Mouse (Mus musculus): ENCODE data around the gene Wdr37. TPM values are rescaled to one million over a fixed set of nuclear protein-coding genes. Genes with fewer than 3 reads are reported as not detected.

The Wdr37 gene
- polyA plus RNA-seq, 1 experiment: not detected

DNA sequence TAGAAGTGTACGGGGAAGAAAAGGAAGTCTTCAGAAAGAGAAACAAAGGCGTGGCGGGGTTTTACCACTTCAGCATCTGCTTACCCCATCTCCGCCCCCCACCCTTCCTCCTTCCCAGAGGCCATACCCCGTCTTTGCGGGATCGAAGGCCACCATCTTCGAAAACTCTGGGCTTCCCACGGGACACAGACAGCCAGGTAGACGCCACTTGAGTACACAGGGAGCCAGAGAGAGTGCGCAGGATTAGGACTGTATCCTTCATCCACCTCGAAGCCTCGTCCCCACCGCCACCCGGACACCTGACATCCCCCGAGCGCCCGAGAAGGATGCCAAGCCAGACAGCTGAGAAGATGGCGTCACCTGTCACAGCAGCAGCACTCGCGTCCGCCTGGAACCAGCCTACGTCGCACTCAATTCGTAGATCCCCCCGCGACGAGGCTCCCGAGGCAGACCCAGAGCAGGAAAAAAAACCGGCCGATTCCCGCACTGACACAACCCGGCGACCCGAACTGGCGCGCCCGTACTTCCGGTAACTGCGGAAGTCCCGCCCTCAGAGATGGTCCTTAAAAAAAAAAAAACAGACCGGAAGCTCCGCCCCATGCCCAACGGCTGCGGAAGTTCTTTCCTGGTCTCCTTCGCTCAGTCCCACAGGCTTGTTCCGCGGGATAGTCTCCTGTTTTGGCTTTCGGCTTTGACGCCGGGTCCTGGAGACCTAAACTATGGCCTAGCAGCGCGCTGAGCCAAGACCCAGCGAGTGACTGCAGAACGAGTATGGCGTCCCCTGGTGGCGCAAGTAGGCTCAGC, 997 bp downstream of the Wdr37 start:
- under 1% methylated on average over 57 of the region's 57 CpGs for WGBS

DNA sequence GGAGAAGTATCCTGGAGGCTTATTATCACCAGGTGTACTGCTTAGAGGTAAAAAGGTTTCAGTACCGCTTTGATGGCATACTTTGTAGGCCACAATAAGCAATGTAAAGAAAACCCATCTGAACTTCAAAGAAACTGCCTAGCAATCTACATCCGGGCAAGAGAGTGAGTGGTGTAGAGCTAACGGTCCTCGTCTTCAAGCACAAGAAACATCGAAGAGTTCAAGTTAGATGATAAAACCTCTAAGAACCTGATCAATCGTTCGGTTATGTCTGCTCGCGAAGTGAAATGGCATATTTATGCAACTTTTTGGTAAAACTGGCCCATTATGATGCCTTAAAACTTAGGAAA, 1.6 kb downstream of the Wdr37 start:
- Histone ChIP-seq H3K4me1 (ENCODE audit: control insufficient read depth, insufficient read depth, low read length) (no peaks in the 10 kb centered on the region), H3K4me3 (ENCODE audit: insufficient read depth, low read depth, low read length) (peak overlapping the region; percentile 74), H3K27ac (ENCODE audit: insufficient read depth, low read depth, low read length) (0 out of 2 replicates have a peak overlapping the region, but pooled peaks have one; percentile 35)
- no peak for TF ChIP-seq POLR2A (IDR thresholded peaks at IDR 0.05; ENCODE audit: insufficient read depth, low read depth, low read length)
- TF ChIP-seq CTCF (IDR thresholded peaks at IDR 0.05; ENCODE audit: insufficient read depth, low read depth, low read length): no peak
- 5% methylated on average over 9 of the region's 9 CpGs for WGBS

More for the DNA sequence above, 997 bp downstream of the Wdr37 start:
- Histone ChIP-seq H3K4me1 (ENCODE audit: control insufficient read depth, insufficient read depth, low read length) (no peaks in the 10 kb centered on the region), H3K27ac (ENCODE audit: insufficient read depth, low read depth, low read length) (peak overlapping the region; percentile 96), H3K4me3 (ENCODE audit: insufficient read depth, low read depth, low read length) (peak overlapping the region; percentile 74)
- TF ChIP-seq CTCF (IDR thresholded peaks at IDR 0.05; ENCODE audit: insufficient read depth, low read depth, low read length) (peak; percentile 98), POLR2A (IDR thresholded peaks at IDR 0.05; ENCODE audit: insufficient read depth, low read depth, low read length) (peak; percentile 87)

DNA sequence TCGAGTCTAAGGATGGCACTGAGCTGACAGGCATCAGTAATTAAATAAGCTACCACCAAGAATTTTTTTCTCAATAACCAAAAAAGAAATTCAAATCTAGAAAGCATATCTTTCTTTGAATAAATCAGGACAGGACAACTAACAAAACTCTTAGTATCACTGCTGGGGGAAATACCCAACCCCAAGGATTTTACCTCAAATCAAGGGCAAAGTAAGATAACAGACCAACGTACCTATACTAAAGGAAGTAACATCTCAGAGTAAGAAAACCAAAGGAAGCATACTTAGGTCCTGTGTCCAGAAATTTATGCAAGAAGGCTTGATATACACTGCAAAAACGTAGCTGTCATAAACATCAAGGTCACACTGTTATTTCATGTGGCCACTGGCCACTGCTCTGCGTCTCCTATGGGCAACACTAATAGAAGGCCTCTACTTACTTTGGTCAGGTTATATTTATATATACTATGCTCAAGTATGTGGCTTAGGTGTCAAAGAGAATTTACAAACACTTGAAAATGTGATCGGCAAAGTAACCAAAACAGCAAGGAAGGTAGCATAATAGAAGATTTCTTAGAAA, 2.0 kb downstream of the Wdr37 start:
- WGBS: 55% methylated on average over 5 of the region's 5 CpGs
- Histone ChIP-seq H3K4me1 (ENCODE audit: control insufficient read depth, insufficient read depth, low read length) (no peaks in the 10 kb centered on the region), H3K4me3 (ENCODE audit: insufficient read depth, low read depth, low read length) (no peak overlapping the region), H3K27ac (ENCODE audit: insufficient read depth, low read depth, low read length) (no peak overlapping the region)
- TF ChIP-seq CTCF (IDR thresholded peaks at IDR 0.05; ENCODE audit: insufficient read depth, low read depth, low read length) (no peak), POLR2A (IDR thresholded peaks at IDR 0.05; ENCODE audit: insufficient read depth, low read depth, low read length) (no peak)

DNA sequence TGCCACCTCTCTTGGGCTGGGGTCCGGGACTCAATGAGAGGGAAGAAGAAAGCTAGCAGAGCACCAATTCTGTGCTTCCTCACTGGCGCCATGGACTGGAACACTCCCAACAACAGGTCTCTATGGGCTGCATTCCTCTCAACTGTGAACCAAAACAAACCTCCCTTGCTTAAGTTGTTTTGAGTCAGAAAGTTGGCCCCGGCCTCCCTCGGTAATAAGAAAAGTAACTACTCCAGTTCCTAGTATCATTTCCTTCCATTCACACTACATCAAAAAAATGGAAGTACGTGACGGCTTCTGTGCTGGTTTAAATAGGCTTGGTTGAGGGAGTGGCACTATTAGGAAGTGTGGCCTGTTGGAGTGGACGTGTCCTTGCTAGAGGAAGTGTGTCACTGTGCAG, 5.1 kb downstream of the Wdr37 start:
- no peak for TF ChIP-seq CTCF (IDR thresholded peaks at IDR 0.05; ENCODE audit: insufficient read depth, low read depth, low read length)
- TF ChIP-seq POLR2A (IDR thresholded peaks at IDR 0.05; ENCODE audit: insufficient read depth, low read depth, low read length): no peak
- Histone ChIP-seq H3K4me3 (ENCODE audit: insufficient read depth, low read depth, low read length) (no peak overlapping the region), H3K4me1 (ENCODE audit: control insufficient read depth, insufficient read depth, low read length) (no peaks in the 10 kb centered on the region), H3K27ac (ENCODE audit: insufficient read depth, low read depth, low read length) (no peak overlapping the region)
- 63% methylated on average over 7 of the region's 7 CpGs for WGBS

DNA sequence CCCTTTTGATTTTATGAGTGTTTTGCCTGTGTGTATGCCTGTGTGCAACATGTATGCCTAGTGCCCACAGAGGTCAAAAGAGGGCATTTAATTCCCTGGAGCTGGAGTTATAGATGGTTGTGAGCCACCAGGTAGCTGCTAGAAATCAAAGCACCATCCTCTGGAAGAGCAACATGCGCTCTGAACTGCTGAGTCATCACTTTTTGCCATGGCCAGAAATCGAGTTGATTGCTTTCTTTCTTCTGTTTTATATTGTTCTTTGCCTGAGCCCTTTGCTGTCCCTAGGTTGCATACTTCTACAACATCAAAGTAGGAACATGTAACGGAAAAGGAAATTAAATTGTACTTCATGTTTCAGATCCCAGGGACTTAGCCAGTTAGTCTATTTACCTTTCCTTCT, 6.7 kb downstream of the Wdr37 start:
- H3K4me1 ChIP-seq (ENCODE audit: control insufficient read depth, insufficient read depth, low read length): no peaks in the 10 kb centered on the region
- H3K27ac ChIP-seq (ENCODE audit: insufficient read depth, low read depth, low read length): no peak overlapping the region
- TF ChIP-seq POLR2A (IDR thresholded peaks at IDR 0.05; ENCODE audit: insufficient read depth, low read depth, low read length) (no peak), CTCF (IDR thresholded peaks at IDR 0.05; ENCODE audit: insufficient read depth, low read depth, low read length) (no peak)
- 81% methylated on average over 3 of the region's 3 CpGs for WGBS
- H3K4me3 ChIP-seq (ENCODE audit: insufficient read depth, low read depth, low read length): no peak overlapping the region

DNA sequence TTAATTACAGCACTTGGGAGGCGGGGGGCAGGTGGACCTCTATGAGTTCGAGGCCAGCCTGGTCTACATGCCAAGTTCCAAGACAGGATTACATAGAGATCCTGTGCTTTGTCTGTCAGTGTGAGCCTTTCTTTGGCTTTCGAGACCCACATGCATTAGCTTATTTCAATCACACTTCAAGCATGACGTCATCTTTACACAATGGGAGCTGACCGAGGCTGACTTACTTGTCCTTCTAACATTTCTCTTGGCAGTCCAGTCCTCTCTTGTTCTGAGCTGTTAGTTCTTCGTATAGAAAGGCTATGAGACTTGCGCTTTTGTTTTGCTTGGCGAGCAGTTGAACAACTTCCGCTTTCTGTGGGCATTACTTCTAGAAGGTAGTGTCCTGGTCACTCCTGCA, 10.8 kb downstream of the Wdr37 start:
- H3K4me1 ChIP-seq (ENCODE audit: control insufficient read depth, insufficient read depth, low read length): no peaks in the 10 kb centered on the region
- no peak overlapping the region for H3K4me3 ChIP-seq (ENCODE audit: insufficient read depth, low read depth, low read length)
- no peak overlapping the region for H3K27ac ChIP-seq (ENCODE audit: insufficient read depth, low read depth, low read length)
- WGBS: 71% methylated on average over 9 of the region's 9 CpGs
- no peak for TF ChIP-seq POLR2A (IDR thresholded peaks at IDR 0.05; ENCODE audit: insufficient read depth, low read depth, low read length)
- TF ChIP-seq CTCF (IDR thresholded peaks at IDR 0.05; ENCODE audit: insufficient read depth, low read depth, low read length): no peak

DNA sequence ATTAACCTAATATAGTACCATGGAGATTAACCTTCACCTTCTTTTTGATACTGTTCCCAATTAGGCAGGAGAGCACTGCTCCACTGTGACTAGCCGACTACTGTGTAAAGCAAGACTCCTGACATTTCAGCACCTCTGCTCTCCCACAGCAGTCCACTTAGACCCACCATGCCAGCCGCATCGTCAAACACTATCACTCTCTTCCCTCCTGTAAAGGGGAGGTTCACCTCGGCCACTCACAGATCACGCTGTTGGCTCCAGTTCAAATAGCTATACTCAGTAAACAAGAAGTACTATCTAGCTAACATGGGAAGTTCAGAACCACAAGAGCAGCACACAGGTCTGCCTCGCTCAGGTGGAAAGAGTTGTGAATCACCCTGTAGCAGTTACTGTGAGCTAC, 13.3 kb downstream of the Wdr37 start:
- H3K4me3 ChIP-seq (ENCODE audit: insufficient read depth, low read depth, low read length): no peak overlapping the region
- H3K4me1 ChIP-seq (ENCODE audit: control insufficient read depth, insufficient read depth, low read length): no peaks in the 10 kb centered on the region
- H3K27ac ChIP-seq (ENCODE audit: insufficient read depth, low read depth, low read length): no peak overlapping the region
- WGBS: 86% methylated on average over 6 of the region's 6 CpGs
- TF ChIP-seq CTCF (IDR thresholded peaks at IDR 0.05; ENCODE audit: insufficient read depth, low read depth, low read length) (no peak), POLR2A (IDR thresholded peaks at IDR 0.05; ENCODE audit: insufficient read depth, low read depth, low read length) (no peak)

DNA sequence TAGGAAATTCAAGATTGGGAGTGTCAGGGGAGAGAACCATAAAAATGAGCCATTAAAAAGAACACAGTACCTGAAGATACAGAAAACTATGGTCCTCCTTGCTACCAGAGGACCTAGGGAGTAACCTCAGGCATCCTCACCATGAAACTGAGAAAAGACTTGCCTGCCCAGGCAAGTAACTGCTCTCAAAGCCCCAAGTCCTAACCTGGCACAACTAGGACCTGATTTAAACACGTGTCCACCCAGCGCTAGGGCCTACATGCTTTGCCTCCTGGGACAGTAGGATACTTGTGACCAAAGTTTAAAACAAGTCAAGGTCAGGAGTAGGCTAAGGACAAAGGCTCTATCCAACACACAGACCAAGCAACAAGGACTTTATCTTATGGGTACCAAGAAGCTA, 16.9 kb downstream of the Wdr37 start:
- no peak overlapping the region for H3K27ac ChIP-seq (ENCODE audit: insufficient read depth, low read depth, low read length)
- TF ChIP-seq POLR2A (IDR thresholded peaks at IDR 0.05; ENCODE audit: insufficient read depth, low read depth, low read length) (no peak), CTCF (IDR thresholded peaks at IDR 0.05; ENCODE audit: insufficient read depth, low read depth, low read length) (no peak)
- WGBS: 90% methylated on average over 2 of the region's 2 CpGs
- no peak overlapping the region for H3K4me3 ChIP-seq (ENCODE audit: insufficient read depth, low read depth, low read length)
- H3K4me1 ChIP-seq (ENCODE audit: control insufficient read depth, insufficient read depth, low read length): no peaks in the 10 kb centered on the region

DNA sequence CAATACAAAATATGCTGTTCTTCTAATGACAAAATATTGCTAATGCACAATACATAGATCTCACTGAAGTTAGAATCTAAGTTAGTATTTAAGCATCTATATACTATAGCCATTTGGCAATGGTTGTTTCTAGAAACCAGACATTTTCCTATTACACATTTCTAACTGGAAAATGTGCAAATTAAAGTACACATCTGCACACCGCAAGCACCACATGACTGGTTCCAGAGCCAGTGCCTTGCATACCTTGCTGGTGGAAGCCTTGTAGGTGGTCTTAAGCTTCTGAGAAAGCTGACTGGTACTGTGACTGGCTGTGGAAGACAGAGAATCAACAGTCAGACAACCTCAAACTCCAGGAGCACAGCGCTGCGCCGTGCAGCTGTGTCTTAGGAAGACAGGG, 18.3 kb downstream of the Wdr37 start:
- no peak overlapping the region for H3K4me3 ChIP-seq (ENCODE audit: insufficient read depth, low read depth, low read length)
- TF ChIP-seq CTCF (IDR thresholded peaks at IDR 0.05; ENCODE audit: insufficient read depth, low read depth, low read length): no peak
- TF ChIP-seq POLR2A (IDR thresholded peaks at IDR 0.05; ENCODE audit: insufficient read depth, low read depth, low read length): no peak
- H3K27ac ChIP-seq (ENCODE audit: insufficient read depth, low read depth, low read length): no peak overlapping the region
- no peaks in the 10 kb centered on the region for H3K4me1 ChIP-seq (ENCODE audit: control insufficient read depth, insufficient read depth, low read length)
- 96% methylated on average over 4 of the region's 4 CpGs for WGBS

All from olfactory bulb, adult 2 months (tissue).